Mouse (Mus musculus): Measurements from ENCODE around the gene Fam234a.

GRCm38 (mm10) chr17:26200831-26201705, 43.0 kb downstream of the Fam234a start:
- TF ChIP-seq CTCF (IDR thresholded peaks at IDR 0.05; ENCODE audit: low read depth) (no peak), EP300 (IDR thresholded peaks at IDR 0.05; ENCODE audit: low read depth) (no peak)
